Mouse (Mus musculus) embryonic fibroblast, embryonic 13.5 days (primary cell): ENCODE results near the gene Hsd17b6.

ENCODE experiments used
- CTCF ChIP-seq: IDR thresholded peaks from 2 replicates; pipeline ENCODE4 v1.5.1; 2011; ENCODE audit warnings: mild to moderate bottlenecking, control low read depth, low read length, moderate library complexity, borderline replicate concordance; ENCODE audit not compliant: insufficient read depth
- POLR2A ChIP-seq: IDR thresholded peaks from 2 replicates; pipeline ENCODE4 v1.6.1; 2011; ENCODE audit warnings: low read depth, mild to moderate bottlenecking, control low read depth, low read length, moderate library complexity

DNA sequence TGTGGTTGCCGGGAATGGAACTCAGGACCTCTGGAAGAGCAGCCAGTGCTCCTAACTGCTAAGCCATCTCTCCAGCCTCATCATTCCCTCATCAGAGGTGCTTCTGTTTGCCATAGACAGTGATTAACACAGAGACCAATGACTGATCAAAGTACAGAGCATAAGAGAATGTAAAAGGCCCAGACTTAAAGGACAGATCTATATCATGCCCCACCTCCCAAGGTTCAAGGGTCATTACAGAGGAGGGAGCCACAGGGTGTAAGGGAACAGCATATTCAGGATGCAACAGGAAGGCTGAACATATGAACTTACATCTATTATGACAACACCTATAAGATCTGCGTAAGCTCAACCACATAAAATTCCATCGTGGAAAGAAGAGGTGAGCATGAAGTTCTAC is 10.7 kb downstream of the Hsd17b6 start:
- TF ChIP-seq CTCF (no peak), POLR2A (no peak)
